Mouse (Mus musculus): ENCODE measurements at regions not wholly inside any gene's neighbourhood (a gene's known extent, or its start where the extent isn't known, plus 50 kb on each side); places are given as distances from the start of the nearest gene placed in this dataset.

GRCm38 (mm10) chr5:4591721-4592120 lies 166.1 kb downstream of the Fzd1 start:
- TF ChIP-seq CTCF (IDR thresholded peaks at IDR 0.05; ENCODE audit: low read depth) (no peak), EP300 (IDR thresholded peaks at IDR 0.05; ENCODE audit: low read depth) (no peak)
